Mouse (Mus musculus) lung, postnatal 0 days (tissue): ENCODE measurements around the gene Cngb1.
A peak's percentile ranks its signal among the peaks of the same experiment; 100 is the strongest.

ENCODE experiments used
- CTCF ChIP-seq: IDR thresholded peaks from 2 replicates; pipeline ENCODE4 v1.5.1; 2016; ENCODE audit warnings: antibody characterized with exemption, mild to moderate bottlenecking
- EP300 ChIP-seq: IDR thresholded peaks from 2 replicates; pipeline ENCODE4 v1.6.1; 2016; ENCODE audit warnings: antibody characterized with exemption, mild to moderate bottlenecking, control low read depth

DNA sequence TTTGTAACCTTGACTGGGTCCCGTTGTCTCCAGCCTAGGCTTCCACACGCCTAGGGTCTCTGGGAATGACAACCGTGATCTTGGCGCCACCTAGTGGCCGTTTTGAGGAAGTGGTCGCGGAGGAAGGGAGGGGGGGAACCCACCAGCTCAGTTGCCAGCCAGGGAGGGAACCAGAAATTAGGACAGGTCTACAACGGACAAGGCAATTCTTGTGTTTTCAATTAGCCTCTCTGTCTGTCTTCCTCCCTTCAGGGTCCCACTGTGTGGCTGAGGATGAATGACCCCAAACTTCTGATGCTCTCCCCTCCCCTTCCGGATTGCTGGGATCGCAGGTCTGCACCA is 102.4 kb downstream of the Cngb1 start:
- TF ChIP-seq CTCF (peak; percentile 98), EP300 (no peak)
